Mouse (Mus musculus): ENCODE results near the gene Foxred1.
A peak's percentile ranks its signal among the peaks of the same experiment; 100 is the strongest.

The Foxred1 gene

GRCm38 (mm10) chr9:35194048-35194447 is 16.8 kb downstream of the Foxred1 start:
- DNase-seq (ENCODE audit: low read depth in 2 of 2, low spot score in 2 of 2): no peak

DNA sequence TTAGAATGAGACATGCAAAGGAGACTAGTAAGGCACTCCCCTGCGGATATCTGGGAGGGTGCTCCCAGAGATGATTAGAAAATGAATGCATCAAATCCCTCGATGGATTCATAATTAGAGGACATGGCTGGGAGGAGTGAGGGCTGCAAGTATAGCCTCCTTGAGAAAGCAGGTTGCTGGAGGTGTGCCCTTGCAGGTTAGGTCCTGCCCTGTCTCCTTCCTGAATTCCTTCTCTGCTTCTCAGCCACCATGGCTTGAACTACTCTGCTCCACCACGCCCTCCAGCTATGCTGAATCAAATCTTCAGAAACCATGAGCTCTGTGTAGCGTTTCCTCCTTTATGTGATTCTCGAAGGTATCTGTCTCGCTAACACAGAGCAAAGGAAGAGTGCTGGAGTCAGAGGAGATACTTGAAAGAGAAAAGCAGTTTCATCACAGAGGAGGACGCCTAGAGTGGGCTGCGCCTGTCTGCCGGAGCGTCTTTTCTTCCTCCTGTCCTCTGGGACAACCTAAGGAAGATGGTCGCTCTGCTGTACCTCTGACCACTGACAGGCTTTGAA is 17.8 kb downstream of the Foxred1 start:
- no peak for DNase-seq (ENCODE audit: low read depth in 2 of 2, low spot score in 2 of 2)

- DNase-seq (ENCODE audit: low read depth in 2 of 2, low spot score in 2 of 2): no peak
These were observed 22.2 kb downstream of the Foxred1 start for GRCm38 (mm10) chr9:35188700-35189099.

DNA sequence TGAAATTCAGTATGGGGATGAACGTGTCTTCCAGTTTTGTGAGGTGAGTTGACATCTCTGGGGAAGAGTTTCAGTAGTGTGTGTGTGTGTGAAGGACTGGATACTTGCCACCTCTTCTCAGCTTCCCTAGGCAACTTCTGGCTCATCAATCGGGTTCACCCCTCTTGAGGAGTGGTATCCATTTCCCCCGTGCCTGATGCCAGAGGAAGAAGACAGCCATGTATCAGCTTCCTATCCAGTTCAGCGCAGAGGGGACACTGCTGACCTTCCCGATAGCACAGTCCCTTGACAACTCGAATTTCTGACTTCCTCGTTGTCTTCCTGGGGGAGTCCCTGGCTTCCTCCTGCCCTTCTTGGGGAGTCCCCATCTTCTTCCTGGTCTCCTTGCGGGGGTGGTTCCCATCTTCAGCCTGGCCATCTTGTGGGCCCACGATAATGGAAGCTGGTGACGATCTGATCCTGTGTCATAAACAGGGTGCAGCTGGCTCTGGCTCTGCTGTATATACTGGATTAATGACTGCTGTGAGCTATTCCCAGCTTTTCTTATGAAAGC is 23.4 kb downstream of the Foxred1 start:
- DNase-seq (ENCODE audit: low read depth in 2 of 2, low spot score in 2 of 2): no peak

DNA sequence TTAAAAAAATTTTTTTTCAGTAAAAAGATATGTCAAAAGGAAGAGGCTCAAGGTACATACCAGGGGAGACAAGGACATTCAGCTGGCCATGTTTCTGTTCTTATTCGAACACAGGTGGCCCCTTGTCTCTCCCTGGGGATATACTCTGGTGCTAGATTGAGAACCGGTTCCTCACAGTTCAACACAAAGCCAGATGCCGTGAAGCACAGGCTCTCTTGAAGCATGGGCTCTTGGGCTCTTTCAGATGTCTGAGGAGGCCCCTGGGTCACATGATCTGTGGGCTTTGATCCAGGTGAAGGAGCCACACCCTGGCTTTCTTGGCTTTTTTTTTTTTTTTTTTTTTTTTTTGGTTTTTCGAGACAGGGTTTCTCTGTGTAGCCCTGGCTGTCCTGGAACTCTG is 24.4 kb downstream of the Foxred1 start:
- DNase-seq (ENCODE audit: low read depth in 2 of 2, low spot score in 2 of 2): no peak

- no peak for DNase-seq (ENCODE audit: low read depth in 2 of 2, low spot score in 2 of 2)
These were observed 27.5 kb downstream of the Foxred1 start for GRCm38 (mm10) chr9:35183359-35183758.

DNA sequence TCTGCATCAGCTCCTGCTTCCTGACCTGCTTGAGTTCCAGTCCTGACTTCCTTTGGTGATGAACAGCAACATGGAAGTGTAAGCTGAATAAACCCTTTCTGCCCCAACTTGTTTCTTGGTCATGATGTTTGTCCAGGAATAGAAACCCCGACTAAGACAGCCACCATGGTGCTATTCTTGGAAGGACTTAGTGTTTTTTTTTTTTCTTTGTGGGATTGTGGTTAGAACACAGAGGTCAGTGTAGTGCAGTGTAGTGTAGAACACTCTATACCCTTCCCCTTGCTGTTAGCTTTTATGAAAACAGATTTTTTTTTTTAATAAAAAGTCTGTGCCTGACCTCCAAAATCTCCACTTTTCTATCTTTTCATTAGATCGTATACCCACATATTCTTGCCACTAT is 28.0 kb downstream of the Foxred1 start:
- DNase-seq (ENCODE audit: low read depth in 2 of 2, low spot score in 2 of 2): no peak

GRCm38 (mm10) chr9:35176124-35176659 is 34.7 kb downstream of the Foxred1 start:
- no peak for DNase-seq (ENCODE audit: low read depth in 2 of 2, low spot score in 2 of 2)

DNA sequence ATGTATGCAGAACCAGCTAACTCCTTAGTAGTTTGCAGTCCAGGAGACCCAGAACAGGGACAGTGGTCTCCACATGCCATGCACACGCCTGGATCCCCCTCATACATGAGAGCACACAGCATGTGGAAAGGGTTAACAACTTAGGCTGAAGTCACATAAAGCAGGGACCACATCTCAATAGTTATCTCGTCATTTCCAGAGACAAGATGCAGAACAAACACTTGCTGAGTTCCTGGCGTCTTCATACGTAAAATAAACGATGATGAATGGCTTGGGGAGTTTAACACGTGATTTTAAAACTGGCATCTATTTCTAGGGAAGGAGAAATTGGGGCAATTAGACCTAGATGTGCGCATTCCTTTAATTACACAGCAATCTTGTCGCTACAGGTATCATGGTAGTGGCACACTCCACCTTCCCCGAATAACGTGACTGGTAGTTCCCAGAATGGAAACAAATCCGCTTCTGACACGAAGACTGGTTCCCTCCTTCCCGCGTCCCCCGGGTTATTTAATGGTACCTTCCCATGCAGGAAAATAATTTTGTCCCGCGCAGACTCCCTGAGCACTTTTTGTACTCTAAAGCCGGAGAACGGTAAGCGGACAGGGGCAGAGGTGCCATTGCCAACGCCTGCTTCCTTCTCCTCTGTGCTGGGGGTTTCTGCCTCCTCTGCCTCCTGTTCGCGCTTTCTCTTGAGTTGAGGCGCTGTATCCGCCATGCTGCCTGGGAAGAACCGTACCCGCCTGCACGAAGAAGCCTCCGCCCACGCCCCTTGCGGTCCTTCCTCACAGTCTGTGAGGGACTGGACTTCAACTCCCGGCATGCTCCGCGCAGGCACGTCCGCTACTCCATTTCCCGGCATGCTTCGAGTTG is 35.4 kb downstream of the Foxred1 start, which contains the start of gene Dcps:
TSS of gene Dcps (minus strand) at position 811 of the 873 bp plus-strand sequence.
- peak; percentile 87 to 93 for DNase-seq (ENCODE audit: low read depth in 2 of 2, low spot score in 2 of 2)

- DNase-seq (ENCODE audit: low read depth in 2 of 2, low spot score in 2 of 2): no peak
These were observed 37.5 kb downstream of the Foxred1 start for GRCm38 (mm10) chr9:35173331-35173730.

GRCm38 (mm10) chr9:35170071-35170470 is 40.8 kb downstream of the Foxred1 start:
- DNase-seq (ENCODE audit: low read depth in 2 of 2, low spot score in 2 of 2): no peak

DNA sequence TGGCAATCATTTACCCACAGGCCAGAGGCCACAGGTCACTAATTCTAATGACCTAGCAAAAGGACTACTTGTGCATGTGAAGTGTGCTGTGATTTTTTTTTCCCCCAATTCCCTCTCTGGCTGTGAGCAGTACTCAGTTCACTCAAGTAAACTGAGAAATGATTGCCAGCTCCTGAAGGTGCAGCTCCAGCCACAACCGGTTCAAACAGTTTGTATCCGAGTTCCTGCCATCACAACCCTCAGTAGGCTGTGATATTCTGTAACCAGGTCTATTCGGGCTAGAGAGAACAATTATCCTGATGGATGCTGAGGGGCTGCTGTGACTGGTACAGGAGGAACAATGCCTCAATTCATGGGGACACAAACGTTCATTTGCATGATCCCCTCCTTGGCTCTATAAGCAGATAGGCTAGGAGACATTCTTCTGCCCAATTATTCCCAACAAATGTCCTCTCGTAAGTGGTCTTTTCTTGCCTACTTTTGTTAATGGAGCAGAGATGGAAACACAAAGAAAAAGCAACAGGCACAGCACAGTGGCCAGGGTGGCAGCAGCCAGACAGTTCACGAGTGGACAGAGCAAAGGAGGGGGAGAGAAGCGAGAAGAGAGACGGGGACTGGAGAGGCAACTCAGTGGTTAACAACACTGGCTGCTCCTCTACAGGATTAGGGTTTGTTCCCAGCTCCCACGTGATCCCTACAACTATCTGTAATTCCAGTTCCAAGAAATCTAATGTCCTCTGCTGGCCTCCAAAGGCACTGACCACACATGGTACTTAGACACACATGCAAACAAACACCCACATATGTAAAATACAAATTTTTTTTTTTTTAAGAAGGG is 43.8 kb downstream of the Foxred1 start:
- no peak for DNase-seq (ENCODE audit: low read depth in 2 of 2, low spot score in 2 of 2)

DNA sequence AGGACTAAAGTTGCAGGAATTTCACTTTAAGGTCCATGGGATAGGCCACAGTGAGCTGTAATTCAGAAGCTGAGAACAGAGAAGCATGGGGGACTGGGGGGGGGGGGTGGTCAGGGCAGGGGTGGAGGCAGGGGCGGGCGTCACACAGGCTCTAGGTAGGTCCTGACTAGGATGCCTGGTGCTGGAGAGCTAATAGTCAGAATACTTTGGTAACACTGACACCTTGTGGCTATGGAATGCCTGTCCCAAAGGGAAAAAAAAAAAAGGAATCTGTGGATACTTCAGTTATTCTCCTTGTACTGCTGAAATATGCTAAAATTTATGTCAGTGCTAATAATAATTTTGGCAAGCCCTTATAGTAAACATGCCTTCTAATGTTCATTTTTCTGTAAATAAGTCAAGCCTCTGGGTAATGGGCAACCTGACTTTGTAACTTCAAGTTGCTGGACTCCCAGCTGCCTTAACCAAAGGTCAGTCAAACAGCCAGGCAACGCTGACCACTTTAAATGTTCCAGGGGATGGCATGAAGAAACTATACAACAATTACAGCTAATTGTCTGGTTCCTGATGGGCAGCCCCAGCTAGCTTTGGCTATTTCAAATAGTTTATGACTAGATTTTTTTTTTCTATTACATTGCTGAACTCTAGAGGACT is 44.6 kb downstream of the Foxred1 start:
- DNase-seq (ENCODE audit: low read depth in 2 of 2, low spot score in 2 of 2): no peak

DNA sequence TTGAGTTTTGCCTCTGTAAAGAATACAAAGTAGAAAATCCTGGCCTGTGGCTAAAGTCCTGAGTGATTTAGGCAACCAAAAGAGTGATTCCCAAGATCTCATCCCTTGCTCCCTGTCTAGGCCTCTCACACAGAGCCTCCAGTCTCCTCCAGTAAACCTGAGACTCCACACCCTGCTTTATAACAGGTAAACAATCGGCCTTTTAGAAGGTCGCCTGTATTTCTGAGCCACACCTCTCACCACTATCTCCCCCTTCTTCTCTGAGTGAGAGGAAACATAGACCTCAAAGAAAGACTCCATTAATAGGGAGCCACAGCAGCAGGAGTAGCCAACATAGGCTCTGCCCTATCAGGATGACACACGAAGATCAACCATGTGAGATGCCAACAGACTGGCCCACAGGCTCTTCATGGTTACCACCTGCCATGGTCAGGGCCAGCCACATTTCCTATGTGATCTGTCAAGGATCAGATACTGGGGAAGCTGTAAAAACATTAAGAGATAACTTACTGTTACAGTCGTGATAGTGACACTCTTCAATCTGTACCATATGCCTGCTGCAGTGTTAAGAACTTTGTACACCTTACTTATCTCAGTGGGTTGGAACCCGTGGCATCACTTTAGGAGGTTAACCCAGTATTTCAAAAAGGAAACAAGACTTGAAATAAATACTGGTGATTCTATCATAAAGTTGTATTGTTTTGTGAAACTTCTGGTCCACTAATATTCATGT is 46.5 kb downstream of the Foxred1 start:
- DNase-seq (ENCODE audit: low read depth in 2 of 2, low spot score in 2 of 2): no peak

DNA sequence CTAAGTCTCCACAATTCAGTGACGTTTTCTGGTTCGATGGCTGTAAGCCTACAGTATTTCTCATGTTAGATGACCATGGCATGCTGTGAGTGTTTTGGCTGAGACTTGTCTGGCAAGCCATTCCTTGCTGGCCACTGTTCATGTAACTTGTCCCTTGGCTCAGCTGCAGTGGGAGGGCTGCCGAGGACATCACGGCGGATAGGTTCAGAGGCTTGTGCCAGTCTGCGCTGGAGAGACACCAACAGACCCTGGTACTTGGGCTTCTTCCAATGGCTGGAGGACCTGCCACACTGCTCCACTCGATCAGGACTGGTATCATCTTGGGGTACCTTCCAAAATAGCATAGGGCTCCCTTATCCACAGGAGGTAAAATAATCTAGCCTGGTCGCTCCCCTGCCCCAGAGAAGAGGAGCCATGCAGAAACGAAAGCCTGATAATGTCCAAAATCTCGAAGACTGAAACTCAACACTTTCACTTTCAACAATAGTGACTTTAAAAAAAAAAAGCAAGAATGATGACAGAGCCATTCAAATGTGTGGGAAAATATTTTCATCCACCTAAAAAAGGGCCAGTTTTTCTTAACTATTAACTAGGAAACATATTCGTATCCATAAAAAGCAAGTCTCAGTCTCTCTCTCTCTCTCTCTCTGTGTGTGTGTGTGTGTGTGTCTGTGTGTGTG is 47.7 kb downstream of the Foxred1 start:
- DNase-seq (ENCODE audit: low read depth in 2 of 2, low spot score in 2 of 2): no peak

GRCm38 (mm10) chr9:35161721-35162120 is 49.1 kb downstream of the Foxred1 start:
- DNase-seq (ENCODE audit: low read depth in 2 of 2, low spot score in 2 of 2): no peak

- no peak for DNase-seq (ENCODE audit: low read depth in 2 of 2, low spot score in 2 of 2)
These were observed 50.2 kb downstream of the Foxred1 start for GRCm38 (mm10) chr9:35160662-35161061.

GRCm38 (mm10) chr9:35158477-35158876 is 52.4 kb downstream of the Foxred1 start:
- DNase-seq (ENCODE audit: low read depth in 2 of 2, low spot score in 2 of 2): no peak

GRCm38 (mm10) chr9:35156862-35157261 is 54.0 kb downstream of the Foxred1 start:
- no peak for DNase-seq (ENCODE audit: low read depth in 2 of 2, low spot score in 2 of 2)
